Mouse (Mus musculus): ENCODE measurements at regions not wholly inside any gene's neighbourhood (a gene's known extent, or its start where the extent isn't known, plus 50 kb on each side); places are given as distances from the start of the nearest gene placed in this dataset.

DNA sequence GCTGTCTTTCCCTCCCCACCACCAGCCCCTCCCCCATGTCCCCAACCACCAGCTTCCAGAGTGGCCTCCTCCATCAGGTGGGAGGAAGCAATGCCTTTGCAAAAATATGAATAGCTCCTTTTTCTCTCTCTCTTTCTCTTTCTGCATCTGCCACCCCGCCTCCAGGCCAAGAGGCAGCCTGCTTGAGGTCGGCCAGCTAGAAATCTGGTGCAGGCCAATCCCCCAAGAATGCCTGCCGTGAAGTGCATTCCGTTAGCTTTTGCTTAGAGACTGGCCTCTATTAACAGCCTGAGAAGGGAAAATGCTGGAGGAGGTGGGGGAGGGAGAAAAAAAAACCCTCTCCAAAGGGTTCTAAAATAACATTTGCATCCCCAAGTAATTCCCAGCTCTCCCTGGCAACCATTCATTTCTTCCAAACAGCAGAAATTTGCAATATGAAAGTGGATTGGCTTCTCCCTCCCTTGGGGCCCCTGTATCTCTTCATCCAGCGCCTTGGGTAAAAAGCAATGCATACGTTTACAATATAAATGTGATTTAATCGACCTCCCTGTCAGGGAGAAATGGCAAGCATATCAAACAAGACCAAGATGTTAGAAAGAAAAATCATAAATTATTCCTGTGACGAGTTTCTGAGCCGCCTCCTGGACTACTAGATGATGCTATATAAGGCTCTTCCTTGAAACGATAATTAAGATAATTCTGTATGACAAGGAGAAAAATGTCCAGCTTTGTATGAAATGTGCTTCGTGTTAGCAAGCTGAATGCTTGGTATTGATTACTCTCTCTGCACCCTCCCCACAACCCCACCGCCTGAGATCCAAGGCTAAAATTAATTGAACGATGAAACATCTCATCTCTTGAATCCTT is 339.8 kb downstream of the Rps24 start:
- DNase-seq (ENCODE audit: extremely low spot score in 1 of 2, low spot score in 1 of 2), result no peak

DNA sequence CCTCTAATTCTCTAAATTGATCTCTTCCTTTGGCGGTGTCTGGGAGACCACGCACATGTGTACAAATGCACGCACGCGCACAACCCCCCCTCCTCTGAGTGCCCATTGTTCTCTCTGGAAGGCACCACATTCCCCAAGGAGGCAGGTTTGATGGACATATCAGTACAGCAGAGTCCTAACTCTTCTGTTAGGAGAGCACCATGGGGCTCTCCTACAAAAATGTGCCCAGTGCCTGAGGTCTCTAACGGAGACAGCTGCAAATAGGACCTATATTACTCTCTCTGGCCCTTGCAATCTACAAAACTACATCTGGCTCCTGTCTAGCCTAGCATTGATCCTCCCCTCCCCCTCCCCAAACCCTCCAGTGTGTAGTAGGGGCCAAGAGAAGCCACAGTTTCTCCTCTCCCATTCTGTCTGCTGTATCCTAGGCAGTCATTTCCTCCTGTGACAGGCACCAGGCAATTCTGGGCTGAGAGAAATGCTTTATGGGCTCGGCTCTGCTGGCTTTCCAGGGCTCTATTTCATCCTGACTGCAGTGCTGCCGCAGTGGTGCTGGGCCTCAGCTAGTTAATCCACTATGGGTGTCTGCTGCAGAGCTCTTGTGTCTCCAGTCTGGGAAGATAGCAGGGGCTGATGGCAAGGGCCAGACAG is 340.6 kb downstream of the Rps24 start:
- DNase-seq (ENCODE audit: extremely low spot score in 1 of 2, low spot score in 1 of 2), result no peak

DNA sequence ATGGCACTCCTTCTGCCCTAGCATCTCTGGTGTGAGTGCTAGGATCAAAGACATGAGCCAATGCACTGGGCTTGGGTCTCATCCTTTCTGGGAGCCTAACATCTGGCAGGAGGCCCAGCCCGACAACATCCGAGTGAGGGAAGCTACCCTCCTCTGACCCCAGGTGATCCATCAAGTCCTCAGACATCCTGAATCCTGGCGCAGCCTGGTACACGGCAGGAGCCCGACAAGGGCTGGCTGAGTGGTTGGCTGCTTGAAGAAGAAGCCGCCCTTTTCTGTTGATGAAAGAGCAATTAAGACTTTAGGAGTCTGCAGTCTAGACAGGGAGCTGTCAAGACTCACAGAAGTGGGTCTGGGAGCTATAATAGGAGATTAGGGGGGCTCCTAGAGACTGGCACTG is 342.1 kb downstream of the Rps24 start:
- no peak for DNase-seq (ENCODE audit: extremely low spot score in 1 of 2, low spot score in 1 of 2)

DNA sequence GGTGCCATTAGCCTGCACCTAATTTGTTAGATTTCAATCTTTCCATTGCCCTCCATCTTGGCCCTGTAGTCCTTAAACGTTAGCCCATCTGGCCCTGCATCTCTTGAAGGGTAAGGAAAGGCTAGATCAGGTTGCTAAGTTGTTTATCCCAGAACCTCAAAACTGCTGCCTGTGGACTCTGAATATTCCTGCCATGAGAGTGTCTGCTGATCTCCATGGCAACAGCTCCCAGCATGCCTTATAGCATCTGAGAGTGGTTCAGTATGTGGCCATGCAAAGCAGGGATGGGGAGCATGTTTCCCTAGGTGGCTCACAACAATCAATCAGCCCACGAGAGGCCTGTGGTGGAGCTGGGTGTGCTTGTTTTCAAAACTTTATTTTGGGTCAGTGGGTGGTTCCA is 346.3 kb downstream of the Rps24 start:
- no peak for DNase-seq (ENCODE audit: extremely low spot score in 1 of 2, low spot score in 1 of 2)

DNA sequence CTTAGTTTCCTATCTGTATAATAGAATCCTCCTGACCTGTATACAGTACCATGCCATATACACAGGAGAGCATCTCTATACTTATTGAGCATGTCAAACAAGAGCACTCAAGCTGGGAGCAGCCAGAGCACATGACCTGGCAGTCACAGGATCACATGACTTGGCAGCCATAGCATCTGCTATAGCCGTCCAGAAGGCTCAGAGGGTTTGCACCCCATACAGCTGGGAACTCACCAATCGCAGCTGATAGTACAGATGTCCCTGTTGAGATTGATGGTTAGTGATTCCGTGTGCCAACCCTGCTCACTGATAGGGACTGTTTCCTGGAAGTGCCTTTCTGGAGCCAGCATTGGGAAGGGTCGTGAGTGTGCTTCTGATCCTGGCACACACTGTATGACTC is 351.3 kb downstream of the Rps24 start:
- no peak for DNase-seq (ENCODE audit: extremely low spot score in 1 of 2, low spot score in 1 of 2)

DNA sequence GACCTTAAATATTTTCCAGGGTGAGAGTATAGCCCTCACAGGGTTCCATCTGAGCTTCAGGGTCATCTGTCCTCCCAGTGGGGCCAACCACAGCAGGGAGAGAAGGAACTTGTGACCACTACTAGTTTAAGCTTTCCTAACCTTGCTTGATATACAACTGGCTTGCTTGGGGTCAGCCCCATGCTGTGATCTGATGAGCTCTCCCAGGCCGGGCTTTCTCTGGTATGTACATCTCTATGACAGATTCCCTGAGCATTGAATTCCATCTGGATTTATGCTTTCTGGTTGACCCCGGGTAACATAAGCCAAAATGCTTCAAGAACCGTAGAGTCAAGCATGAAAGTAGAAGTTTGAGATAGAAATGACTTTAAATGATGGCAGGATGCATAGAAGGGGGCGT is 352.1 kb downstream of the Rps24 start:
- DNase-seq (ENCODE audit: extremely low spot score in 1 of 2, low spot score in 1 of 2), result no peak

DNA sequence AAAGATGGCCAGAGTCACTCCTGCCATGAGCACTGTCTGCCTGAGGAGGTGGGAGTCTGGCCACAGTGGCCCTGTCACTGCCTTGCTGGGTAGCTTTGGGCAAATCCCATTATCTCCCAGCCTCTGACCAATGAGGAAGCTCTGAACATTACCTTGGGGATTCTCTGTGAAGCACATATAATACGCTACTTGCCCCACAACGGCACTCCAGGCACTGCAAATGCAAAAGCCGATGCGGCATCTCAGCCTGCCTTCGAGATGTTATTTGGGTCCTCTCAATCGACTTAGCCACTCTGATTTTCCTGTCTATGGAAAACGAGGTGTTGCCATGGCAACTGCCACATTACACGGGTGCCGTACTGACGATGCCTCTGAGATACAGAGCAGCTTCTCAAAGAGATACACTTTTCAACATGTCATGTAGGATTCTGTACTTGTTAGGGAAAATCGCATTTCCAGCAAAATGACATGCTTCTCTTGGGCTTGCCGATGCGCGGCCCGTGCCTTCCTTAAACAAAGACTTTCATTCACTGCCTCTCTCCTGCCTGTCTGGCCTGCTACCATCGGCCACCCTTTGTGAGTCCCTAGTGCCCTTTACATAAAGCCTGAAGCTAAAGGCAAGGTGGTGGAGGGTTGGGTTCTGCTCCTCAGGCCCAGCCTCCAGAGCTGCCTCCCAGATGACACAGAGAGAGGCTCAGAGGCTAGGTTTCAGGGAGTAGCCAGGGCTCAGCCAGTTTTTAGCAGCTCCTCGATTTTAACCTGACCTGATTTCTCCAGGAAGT is 355.0 kb downstream of the Rps24 start:
- DNase-seq (ENCODE audit: extremely low spot score in 1 of 2, low spot score in 1 of 2), result peak; percentile 64 to 68

DNA sequence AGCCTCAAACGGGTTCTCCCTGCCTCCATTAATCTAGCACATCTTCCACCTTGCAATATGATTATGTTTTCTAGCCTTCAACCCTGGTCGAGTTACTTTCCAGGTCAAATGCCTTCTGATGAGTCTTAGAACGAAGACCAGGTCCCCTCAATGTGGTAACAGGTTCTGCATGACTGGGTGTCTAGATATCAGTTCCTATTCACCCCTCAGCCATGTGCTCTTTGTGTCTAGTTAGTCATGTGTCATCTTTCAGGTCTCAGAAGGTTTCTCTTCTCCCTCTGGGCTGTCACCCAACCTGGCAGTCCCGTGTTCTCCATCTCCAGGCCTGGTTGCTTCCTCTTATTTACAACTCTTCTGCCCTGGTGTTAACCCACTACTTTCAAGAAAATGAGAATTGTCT is 356.7 kb downstream of the Rps24 start:
- no peak for DNase-seq (ENCODE audit: extremely low spot score in 1 of 2, low spot score in 1 of 2)

DNA sequence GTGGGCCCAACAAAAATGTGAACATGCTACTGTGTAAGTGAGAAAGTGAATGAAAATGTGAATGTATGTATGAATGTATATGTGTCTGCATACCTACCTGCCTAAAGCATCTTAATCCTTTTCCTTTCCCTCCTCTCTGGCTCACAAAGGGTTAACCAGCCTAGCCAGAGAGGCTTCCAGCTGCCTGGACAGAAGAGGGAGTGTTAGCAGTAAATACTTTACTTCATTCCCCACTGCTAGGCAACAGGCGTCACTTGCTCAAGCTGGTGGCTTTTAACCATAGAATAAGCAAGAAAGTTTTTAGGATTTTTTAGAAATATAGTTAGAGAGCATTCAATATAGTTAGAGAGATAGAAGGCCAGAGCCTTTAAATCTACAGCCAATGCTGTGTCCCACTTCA is 363.6 kb downstream of the Rps24 start:
- no peak for DNase-seq (ENCODE audit: extremely low spot score in 1 of 2, low spot score in 1 of 2)

DNA sequence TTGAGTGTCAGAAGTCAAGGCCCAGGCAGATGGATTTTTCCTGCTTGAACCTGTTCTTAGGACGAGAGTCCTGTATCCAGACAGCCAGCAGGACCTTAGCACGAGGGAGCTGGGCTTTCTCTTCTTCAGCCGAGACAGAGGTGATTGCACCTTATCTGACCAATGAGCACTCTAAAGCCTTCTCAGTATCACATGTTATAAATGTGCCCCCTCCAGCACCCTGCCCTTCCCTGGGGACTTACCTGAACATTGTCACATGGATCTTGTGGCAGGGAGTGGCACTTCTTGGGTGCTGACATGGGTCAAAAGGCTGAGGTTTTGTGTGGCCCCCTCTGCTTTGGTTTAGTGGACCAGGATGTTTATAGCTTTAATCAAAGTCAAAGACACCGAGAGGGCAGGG is 367.5 kb downstream of the Rps24 start:
- DNase-seq (ENCODE audit: extremely low spot score in 1 of 2, low spot score in 1 of 2), result no peak

DNA sequence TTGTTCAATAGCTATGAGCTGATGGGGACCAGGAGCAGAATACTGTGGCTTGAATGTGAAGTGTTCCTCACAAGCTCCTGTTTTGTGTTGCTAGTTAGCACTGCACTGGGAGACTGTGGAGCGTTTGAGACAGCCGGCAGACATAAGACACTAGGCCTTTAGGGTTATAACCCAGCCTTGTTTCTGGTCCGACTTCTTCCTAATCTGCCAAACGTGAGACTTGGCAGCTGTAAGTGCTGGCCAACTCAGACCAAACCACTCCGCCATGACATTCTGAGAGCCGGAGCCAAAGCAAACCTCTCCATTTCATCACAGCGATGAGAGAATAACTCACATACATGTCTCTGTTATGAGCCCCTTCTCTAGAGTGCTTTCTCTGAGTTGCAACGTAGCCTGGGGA is 375.2 kb downstream of the Rps24 start:
- DNase-seq (ENCODE audit: extremely low spot score in 1 of 2, low spot score in 1 of 2), result peak in 1 of 2 experiments; percentile 0

DNA sequence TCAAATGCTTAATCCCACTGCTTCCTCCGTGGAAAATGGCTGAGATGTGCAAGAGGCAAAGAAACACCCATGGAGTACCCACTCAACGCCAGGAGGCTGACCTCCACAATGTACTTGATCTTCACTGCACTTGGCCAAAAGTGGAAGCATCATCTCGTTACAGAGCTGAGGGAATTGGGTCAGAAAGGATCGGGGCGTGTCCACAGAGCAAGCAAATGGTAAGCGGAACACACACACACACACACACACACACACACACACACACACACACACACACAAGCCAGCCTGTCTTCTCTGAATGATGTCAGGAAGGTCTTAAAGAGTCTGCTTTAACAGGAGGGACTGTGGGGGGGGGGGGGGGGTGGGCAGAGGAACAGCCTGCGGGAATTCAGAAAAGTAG is 375.7 kb downstream of the Rps24 start:
- DNase-seq (ENCODE audit: extremely low spot score in 1 of 2, low spot score in 1 of 2), result peak in 1 of 2 experiments; percentile 0

DNA sequence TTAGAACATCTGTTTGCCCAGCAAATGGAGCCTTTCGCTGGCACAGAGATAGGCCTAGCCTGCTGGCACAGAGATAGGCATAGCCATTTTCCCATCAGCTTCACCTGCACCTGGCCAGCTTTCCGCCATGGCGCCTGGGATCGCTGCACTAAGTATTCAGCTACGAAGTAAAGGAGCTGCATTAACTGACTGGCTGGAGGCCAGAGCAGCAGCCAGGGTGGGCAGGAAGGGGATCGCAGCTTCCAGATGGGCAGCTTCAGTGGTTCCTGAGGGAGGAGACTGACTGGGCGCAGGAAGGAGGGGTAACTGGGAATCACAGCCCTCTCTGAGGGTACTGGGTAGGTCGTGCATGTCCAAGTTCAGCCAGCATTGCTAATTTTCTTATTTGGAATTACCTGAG is 376.2 kb downstream of the Rps24 start:
- DNase-seq (ENCODE audit: extremely low spot score in 1 of 2, low spot score in 1 of 2), result peak in 1 of 2 experiments; percentile 1

DNA sequence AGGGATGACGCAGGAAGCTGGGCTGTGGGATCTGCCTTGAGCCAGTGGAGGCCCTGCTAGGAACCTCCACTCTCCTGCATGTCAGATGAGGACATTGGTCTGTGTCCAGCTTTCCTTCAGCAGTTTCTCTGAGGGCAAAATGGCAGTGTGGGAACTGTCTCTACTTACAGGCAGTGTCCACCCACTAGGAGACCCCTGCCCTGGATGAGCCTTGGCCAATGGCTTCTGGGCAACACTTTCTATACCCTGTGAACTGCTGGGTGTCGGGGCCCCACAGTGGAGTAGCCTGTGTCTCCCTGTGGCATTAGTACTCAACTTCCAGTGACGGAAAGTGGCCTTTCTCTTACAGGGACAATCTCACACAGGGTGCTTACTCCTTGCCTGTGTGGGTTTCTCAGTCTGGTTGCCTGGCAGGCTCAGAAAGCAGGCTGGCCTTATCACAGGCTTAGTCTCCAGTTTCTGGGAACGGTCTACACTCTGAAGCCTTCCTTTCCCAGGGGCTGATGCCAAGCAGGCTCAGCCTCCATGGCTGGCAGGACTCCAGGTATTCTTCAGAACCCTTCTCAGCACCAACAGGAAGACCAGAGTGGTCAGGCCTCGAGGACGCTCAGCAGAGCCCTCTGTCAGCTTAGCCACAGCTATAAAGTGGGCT is 378.8 kb downstream of the Rps24 start:
- no peak for DNase-seq (ENCODE audit: extremely low spot score in 1 of 2, low spot score in 1 of 2)

DNA sequence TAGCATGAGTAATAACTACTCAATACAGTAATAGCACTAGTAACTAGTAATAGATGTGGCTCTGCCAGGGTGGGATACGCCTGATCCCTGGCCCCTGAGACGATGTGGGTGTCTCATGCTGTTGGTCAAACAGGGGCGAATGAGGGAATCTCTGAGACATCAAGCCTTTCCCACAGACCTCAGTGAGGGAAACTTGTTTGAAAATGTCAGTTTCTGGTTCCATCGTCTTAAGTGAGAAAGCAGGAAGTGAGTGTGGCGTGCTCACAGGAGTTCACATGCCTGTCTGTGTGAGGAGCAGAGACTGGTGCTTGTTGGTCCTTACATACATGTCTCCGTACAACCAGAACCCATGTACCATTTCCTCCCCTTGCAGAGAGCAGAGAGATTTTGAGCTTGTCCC is 380.9 kb downstream of the Rps24 start:
- DNase-seq (ENCODE audit: extremely low spot score in 1 of 2, low spot score in 1 of 2), result no peak

DNA sequence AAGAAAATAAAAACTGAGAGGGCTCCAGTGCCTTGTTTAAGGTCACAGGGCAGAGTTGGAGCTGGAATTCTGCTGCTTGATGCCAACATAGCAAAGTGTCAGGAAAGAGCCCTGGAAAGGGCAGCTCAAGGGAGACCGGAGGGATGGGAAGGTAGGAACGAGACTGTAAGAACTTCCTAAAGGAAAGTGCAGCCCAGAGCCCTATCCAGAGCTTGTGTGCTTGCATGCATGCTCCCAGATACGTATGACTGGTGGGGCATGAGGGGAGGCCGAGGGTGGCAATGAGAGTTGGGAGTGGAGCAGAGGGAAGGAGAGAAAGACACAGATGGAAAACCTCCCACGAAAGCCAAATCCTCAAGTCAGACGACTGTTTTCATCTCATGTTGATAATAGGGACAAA is 381.8 kb downstream of the Rps24 start:
- no peak for DNase-seq (ENCODE audit: extremely low spot score in 1 of 2, low spot score in 1 of 2)

DNA sequence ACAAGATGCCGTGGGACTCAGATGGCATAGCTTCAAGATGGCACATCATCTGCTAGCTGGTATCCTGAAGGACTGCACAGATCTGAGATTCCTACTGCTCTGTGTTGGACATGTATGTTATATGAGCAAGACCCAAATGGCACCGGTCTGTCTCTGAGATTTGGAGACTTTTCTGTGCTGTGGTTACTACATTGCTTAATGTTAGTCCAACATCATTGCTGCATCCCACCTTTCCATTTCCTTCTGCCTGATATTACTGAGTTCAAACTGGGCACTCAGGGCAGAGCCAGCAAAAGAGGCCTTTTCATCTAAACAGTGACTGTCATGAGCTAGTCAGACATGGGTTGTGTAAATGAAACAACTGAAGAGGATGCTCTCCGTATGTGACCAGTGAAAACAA is 383.3 kb downstream of the Rps24 start:
- no peak for DNase-seq (ENCODE audit: extremely low spot score in 1 of 2, low spot score in 1 of 2)

DNA sequence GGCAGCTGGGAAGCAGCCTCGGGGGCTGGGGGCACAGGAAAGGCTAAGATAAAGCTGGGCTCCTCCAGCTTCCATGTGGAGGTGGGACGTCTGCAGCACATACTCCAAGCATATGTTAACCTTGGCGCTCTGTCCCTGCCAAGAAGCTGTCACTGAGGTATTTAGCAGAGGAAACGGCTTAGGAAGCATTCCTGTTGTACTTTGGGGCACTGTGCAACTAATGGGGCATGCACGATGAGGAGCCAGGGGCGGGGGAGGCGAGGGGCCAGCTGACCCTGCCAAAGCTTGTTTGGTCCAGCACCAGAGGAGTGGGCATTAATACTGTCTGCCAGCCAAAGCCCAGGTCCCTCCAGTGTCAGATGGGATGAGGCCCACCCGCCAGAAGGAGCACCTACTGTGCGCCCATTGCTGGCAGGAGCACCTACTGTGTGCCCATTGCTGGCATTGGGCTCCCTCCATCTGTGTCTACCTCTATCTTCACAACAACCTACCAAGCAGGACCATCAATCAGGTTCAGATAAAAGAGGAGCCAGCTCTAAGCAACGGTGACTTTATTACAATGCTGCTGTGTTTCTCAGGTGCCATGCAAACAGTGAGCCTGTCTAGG is 384.6 kb downstream of the Rps24 start:
- no peak for DNase-seq (ENCODE audit: extremely low spot score in 1 of 2, low spot score in 1 of 2)

DNA sequence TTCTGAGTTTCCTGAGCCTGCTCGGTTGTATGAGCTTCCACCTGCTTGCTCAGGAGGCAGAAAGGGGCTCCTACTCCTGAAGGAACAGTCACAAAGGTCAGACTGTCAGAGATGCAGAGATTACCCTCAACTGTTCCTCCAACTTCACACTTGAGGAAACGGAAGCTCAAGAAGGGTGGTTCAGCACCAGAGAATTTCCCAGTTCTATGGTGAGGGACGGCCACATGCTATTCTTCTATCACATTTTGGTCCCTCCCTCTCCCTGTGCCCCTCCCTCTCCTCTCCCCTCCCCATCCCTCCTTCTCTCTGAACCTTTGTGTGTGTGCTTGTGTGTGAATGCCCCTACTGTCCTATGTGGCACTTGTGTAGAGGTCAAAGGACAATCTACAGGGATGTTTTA is 386.0 kb downstream of the Rps24 start:
- no peak for DNase-seq (ENCODE audit: extremely low spot score in 1 of 2, low spot score in 1 of 2)

DNA sequence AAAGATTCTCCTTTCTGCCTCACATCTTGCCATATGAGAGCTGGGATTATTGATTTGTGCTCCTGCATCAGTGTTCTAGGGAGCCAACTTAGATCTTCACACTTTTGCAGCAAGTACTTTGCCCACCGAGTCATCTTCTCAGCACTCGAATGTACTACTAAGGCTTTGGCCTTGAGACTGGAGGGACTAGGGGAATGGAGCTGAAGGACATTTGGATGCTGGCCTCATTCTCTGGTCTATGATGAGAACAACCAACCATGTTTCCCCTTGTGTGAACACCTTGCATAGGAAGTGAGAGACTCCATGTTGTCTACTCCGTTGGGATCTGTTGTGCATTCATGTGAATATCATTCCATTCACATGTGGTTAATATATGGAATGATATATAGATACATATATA is 386.5 kb downstream of the Rps24 start:
- no peak for DNase-seq (ENCODE audit: extremely low spot score in 1 of 2, low spot score in 1 of 2)
